Mouse (Mus musculus): ENCODE measurements around the gene Rmi2. TPM values are rescaled to one million over a fixed set of nuclear protein-coding genes. Genes with fewer than 3 reads are reported as not detected.
A peak's percentile ranks its signal among the peaks of the same experiment; 100 is the strongest.

The Rmi2 gene
- 3.0 and 3.4 TPM in 2 replicates for polyA plus RNA-seq (2014; fragmentation: Nextera tagmentation; extraction: Ambion mirVana)

- peak within 1 kb of the TSS; percentile 99 for H3K4me2 ChIP-seq
- H3K27ac ChIP-seq (ENCODE audit: low read depth, low read length), result peak within 1 kb of the TSS; percentile 89
- peak within 1 kb of the TSS; percentile 93 for H3K9ac ChIP-seq (ENCODE audit: low read depth, low read length)
- no peaks in the 10 kb centered on the region for H3K36me3 ChIP-seq (ENCODE audit: control insufficient read depth, insufficient read depth, low read length)
- H3K4me3 ChIP-seq (ENCODE audit: low read depth, low read length), result peak within 1 kb of the TSS; percentile 89
- 0 out of 2 replicates have a peak, but pooled peaks cover 3% of the 10 kb centered on the region for H3K27me3 ChIP-seq (replicated peaks; ENCODE audit: control insufficient read depth, insufficient read depth, low read length)
- H3K4me1 ChIP-seq (replicated peaks; ENCODE audit: control insufficient read depth, insufficient read depth, low read length), result peaks cover 13% of the 10 kb centered on the region
- no peaks in the 10 kb centered on the region for H3K9me3 ChIP-seq (ENCODE audit: control insufficient read depth, low read length)
- ATAC-seq (replicated peaks; ENCODE audit: low FRiP score) (peak; percentile 98), DNase-seq (ENCODE audit: low spot score) (peak; percentile 87)
- WGBS, result under 1% methylated on average over 66 of the region's 69 CpGs
These were observed at the start of gene Rmi2 for GRCm38 (mm10) chr16:10834911-10835587. TSS of gene Rmi2 (plus strand) at chr16:10835059.

GRCm38 (mm10) chr16:10785371-10786231, 49.3 kb upstream of the Rmi2 start, which contains the start of gene Socs1:
TSS of gene Socs1 (minus strand) at chr16:10785536.
- H3K36me3 ChIP-seq (ENCODE audit: control insufficient read depth, insufficient read depth, low read length), result no peaks in the 10 kb centered on the region
- H3K4me2 ChIP-seq, result peak within 1 kb of the TSS; percentile 100
- peak; percentile 90 for DNase-seq (ENCODE audit: low spot score)
- peaks cover 22% of the 10 kb centered on the region for H3K4me1 ChIP-seq (replicated peaks; ENCODE audit: control insufficient read depth, insufficient read depth, low read length)
- H3K4me3 ChIP-seq (ENCODE audit: low read depth, low read length), result peak within 1 kb of the TSS; percentile 65
- 0% methylated on average over 59 of the region's 59 CpGs for WGBS
- H3K9me3 ChIP-seq (ENCODE audit: control insufficient read depth, low read length), result no peaks in the 10 kb centered on the region
- peaks cover 31% of the 10 kb centered on the region for H3K27me3 ChIP-seq (replicated peaks; ENCODE audit: control insufficient read depth, insufficient read depth, low read length)
- H3K9ac ChIP-seq (ENCODE audit: low read depth, low read length), result peak within 1 kb of the TSS; percentile 72
- ATAC-seq (replicated peaks; ENCODE audit: low FRiP score), result peak; percentile 80
- H3K27ac ChIP-seq (ENCODE audit: low read depth, low read length), result peak within 1 kb of the TSS; percentile 92

DNA sequence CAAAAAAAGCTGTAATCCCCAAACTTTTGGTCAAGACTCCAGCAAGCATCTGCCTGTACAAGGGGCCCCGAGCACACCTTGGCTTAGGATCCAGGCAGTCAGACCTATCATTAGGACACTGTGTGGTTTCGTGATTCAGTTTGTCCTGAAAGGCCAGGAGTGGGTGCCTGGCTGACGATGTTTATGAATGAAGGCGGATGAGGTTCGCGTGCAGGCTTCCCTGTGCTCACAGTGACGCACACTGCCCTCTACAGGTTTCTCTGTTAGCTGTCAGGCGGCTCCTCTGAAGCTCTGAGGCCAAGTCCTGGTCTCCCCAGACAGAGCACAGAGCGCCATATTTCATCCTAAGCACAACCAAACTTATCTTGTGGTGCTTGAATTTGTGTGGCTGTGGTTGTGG, 48.6 kb upstream of the Rmi2 start:
- DNase-seq (ENCODE audit: low spot score) (peak; percentile 75), ATAC-seq (replicated peaks; ENCODE audit: low FRiP score) (peak; percentile 52)
- peaks cover 31% of the 10 kb centered on the region for H3K27me3 ChIP-seq (replicated peaks; ENCODE audit: control insufficient read depth, insufficient read depth, low read length)
- H3K27ac ChIP-seq (ENCODE audit: low read depth, low read length), result peak overlapping the region; percentile 92
- H3K36me3 ChIP-seq (ENCODE audit: control insufficient read depth, insufficient read depth, low read length), result no peaks in the 10 kb centered on the region
- H3K4me2 ChIP-seq, result peak overlapping the region; percentile 100
- H3K9ac ChIP-seq (ENCODE audit: low read depth, low read length), result peak overlapping the region; percentile 72
- H3K4me1 ChIP-seq (replicated peaks; ENCODE audit: control insufficient read depth, insufficient read depth, low read length), result peaks cover 22% of the 10 kb centered on the region
- H3K4me3 ChIP-seq (ENCODE audit: low read depth, low read length), result peak overlapping the region; percentile 65
- WGBS, result 1% methylated on average over 9 of the region's 9 CpGs
- no peaks in the 10 kb centered on the region for H3K9me3 ChIP-seq (ENCODE audit: control insufficient read depth, low read length)

GRCm38 (mm10) chr16:10786782-10787547, 47.9 kb upstream of the Rmi2 start:
- Histone ChIP-seq H3K4me3 (ENCODE audit: low read depth, low read length) (no peak overlapping the region; the same call in 1 of the 2 replicates), H3K9me3 (ENCODE audit: control insufficient read depth, low read length) (no peaks in the 10 kb centered on the region), H3K27me3 (replicated peaks; ENCODE audit: control insufficient read depth, insufficient read depth, low read length) (peaks cover 31% of the 10 kb centered on the region), H3K4me2 (peak overlapping the region; percentile 100), H3K4me1 (replicated peaks; ENCODE audit: control insufficient read depth, insufficient read depth, low read length) (peaks cover 22% of the 10 kb centered on the region), H3K27ac (ENCODE audit: low read depth, low read length) (no peak overlapping the region), H3K36me3 (ENCODE audit: control insufficient read depth, insufficient read depth, low read length) (no peaks in the 10 kb centered on the region), H3K9ac (ENCODE audit: low read depth, low read length) (no peak overlapping the region)
- 56% methylated on average over 4 of the region's 4 CpGs for WGBS
- no peak for ATAC-seq (replicated peaks; ENCODE audit: low FRiP score)
- no peak for DNase-seq (ENCODE audit: low spot score)

DNA sequence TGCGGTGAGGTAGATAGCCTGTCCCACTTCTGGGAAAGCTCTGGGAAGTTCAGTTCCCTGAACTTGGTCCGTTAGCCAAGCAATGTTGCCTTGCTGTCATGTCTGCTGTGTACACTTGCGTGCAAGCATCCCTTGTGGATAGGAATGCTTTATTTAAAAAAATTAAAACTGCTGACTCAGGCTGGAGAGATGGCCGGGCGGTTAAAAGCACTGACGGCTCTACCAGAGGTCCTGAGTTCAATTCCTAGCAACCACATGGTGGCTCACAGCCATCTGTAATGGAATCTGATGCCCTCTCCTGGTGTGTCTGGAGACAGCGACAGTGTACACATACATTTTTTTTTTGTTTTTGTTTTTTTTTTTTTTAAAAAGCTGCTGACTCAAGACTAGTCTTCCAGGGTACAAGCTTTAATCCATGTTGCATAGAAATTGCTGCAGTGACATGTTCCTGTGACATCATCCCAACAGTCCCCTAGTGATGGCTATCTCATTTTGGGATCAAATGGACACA, 47.3 kb upstream of the Rmi2 start:
- Histone ChIP-seq H3K4me3 (ENCODE audit: low read depth, low read length) (no peak overlapping the region), H3K36me3 (ENCODE audit: control insufficient read depth, insufficient read depth, low read length) (no peaks in the 10 kb centered on the region), H3K27me3 (replicated peaks; ENCODE audit: control insufficient read depth, insufficient read depth, low read length) (peaks cover 28% of the 10 kb centered on the region), H3K4me1 (replicated peaks; ENCODE audit: control insufficient read depth, insufficient read depth, low read length) (peaks cover 18% of the 10 kb centered on the region), H3K27ac (ENCODE audit: low read depth, low read length) (no peak overlapping the region), H3K9me3 (ENCODE audit: control insufficient read depth, low read length) (no peaks in the 10 kb centered on the region), H3K9ac (ENCODE audit: low read depth, low read length) (no peak overlapping the region), H3K4me2 (no peak overlapping the region)
- DNase-seq (ENCODE audit: low spot score) (no peak), ATAC-seq (replicated peaks; ENCODE audit: low FRiP score) (no peak)
- 70% methylated on average over 7 of the region's 7 CpGs for WGBS

DNA sequence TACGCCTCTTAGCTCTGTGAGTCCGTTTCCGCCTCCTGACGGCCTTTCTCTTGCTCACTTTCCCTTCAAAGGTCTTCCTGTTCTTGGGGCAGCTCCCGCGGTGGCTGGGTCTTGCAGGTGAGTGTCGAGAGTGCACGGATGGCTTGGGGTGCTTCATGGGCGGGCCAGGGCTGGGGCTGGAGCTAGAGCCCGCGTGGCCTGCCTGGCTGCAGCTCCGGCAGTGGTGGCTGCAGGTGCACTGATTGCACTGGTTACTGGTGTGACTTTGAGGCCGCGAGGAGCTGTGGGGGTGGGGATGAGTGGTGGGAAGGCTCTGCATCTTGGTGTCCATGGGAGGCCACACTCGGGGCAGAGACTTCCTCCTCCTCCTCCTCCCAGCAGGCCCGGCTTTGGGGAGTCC, 46.6 kb upstream of the Rmi2 start, which contains the start of gene Tnp2:
Gene Tnp2, minus strand, starts transcription at position 390 of the 400 bp plus-strand sequence.
- Histone ChIP-seq H3K36me3 (ENCODE audit: control insufficient read depth, insufficient read depth, low read length) (no peaks in the 10 kb centered on the region), H3K4me1 (replicated peaks; ENCODE audit: control insufficient read depth, insufficient read depth, low read length) (peaks cover 13% of the 10 kb centered on the region), H3K9ac (ENCODE audit: low read depth, low read length) (no peak within 1 kb of the TSS), H3K4me2 (no peak within 1 kb of the TSS), H3K27me3 (replicated peaks; ENCODE audit: control insufficient read depth, insufficient read depth, low read length) (peaks cover 21% of the 10 kb centered on the region), H3K4me3 (ENCODE audit: low read depth, low read length) (no peak within 1 kb of the TSS), H3K27ac (ENCODE audit: low read depth, low read length) (no peak within 1 kb of the TSS), H3K9me3 (ENCODE audit: control insufficient read depth, low read length) (no peaks in the 10 kb centered on the region)
- ATAC-seq (replicated peaks; ENCODE audit: low FRiP score), result no peak
- DNase-seq (ENCODE audit: low spot score), result no peak
- WGBS, result 52% methylated on average over 16 of the region's 16 CpGs

DNA sequence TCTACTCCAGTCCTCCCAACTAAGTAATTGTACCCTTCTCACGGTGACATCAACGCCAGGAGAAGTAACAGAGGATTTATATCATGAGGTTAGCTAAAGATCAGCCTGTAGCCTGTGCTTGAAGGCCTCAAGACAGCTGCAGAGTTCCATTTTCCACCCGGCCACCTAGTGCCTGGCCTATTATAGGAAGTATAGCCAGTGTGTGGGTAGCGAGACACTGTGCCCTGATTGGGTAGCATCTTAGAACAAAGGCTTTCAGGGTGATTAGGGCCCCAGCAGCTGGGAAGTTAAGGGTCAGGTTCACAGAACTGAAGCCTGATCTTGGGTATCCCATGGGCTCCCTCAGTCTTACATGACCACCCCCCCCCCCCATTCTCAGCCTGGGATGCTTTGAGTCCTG, 46.0 kb upstream of the Rmi2 start:
- no peaks in the 10 kb centered on the region for H3K9me3 ChIP-seq (ENCODE audit: control insufficient read depth, low read length)
- no peak overlapping the region for H3K27ac ChIP-seq (ENCODE audit: low read depth, low read length)
- no peak overlapping the region for H3K9ac ChIP-seq (ENCODE audit: low read depth, low read length)
- peaks cover 12% of the 10 kb centered on the region for H3K4me1 ChIP-seq (replicated peaks; ENCODE audit: control insufficient read depth, insufficient read depth, low read length)
- peaks cover 15% of the 10 kb centered on the region for H3K27me3 ChIP-seq (replicated peaks; ENCODE audit: control insufficient read depth, insufficient read depth, low read length)
- no peak overlapping the region for H3K4me2 ChIP-seq
- H3K4me3 ChIP-seq (ENCODE audit: low read depth, low read length), result no peak overlapping the region
- ATAC-seq (replicated peaks; ENCODE audit: low FRiP score) (no peak), DNase-seq (ENCODE audit: low spot score) (no peak)
- H3K36me3 ChIP-seq (ENCODE audit: control insufficient read depth, insufficient read depth, low read length), result no peaks in the 10 kb centered on the region
- 68% methylated on average over 4 of the region's 4 CpGs for WGBS

DNA sequence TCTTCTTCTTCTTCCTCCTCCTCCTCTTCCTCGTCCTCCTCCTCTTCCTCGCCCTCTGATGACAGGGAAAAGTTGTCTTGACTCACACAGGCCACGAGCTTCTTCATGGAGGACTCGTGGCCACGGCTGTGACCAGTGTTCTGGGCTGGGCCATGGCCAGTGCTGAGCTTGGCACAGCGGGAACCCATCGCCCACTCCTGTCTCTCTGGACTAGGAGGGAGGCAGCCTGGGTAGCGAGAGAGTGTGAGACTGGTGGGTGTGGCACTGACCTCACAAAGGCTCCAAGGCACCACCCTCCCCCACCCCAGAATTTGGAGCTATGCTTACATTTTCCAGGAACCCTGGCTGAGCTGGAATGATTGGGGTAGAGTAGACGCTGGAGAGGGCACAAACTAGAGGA, 44.2 kb upstream of the Rmi2 start, which contains the start of gene Prm3:
Gene Prm3, minus strand, starts transcription at position 213 of the 400 bp plus-strand sequence.
- peaks cover 16% of the 10 kb centered on the region for H3K27me3 ChIP-seq (replicated peaks; ENCODE audit: control insufficient read depth, insufficient read depth, low read length)
- DNase-seq (ENCODE audit: low spot score), result no peak
- 68% methylated on average over 9 of the region's 9 CpGs for WGBS

More for the DNA sequence above, 44.2 kb upstream of the Rmi2 start, which contains the start of gene Prm3:
- H3K4me3 ChIP-seq (ENCODE audit: low read depth, low read length), result no peak within 1 kb of the TSS
- H3K9me3 ChIP-seq (ENCODE audit: control insufficient read depth, low read length), result no peaks in the 10 kb centered on the region
- H3K9ac ChIP-seq (ENCODE audit: low read depth, low read length), result no peak within 1 kb of the TSS
- H3K27ac ChIP-seq (ENCODE audit: low read depth, low read length), result no peak within 1 kb of the TSS
- no peak for ATAC-seq (replicated peaks; ENCODE audit: low FRiP score)
- H3K36me3 ChIP-seq (ENCODE audit: control insufficient read depth, insufficient read depth, low read length), result no peaks in the 10 kb centered on the region
- no peak within 1 kb of the TSS for H3K4me2 ChIP-seq
- H3K4me1 ChIP-seq (replicated peaks; ENCODE audit: control insufficient read depth, insufficient read depth, low read length), result peaks cover 5% of the 10 kb centered on the region; the same call in 1 of the 2 replicates
